Mouse (Mus musculus) hindbrain, postnatal 0 days (tissue): Measurements from ENCODE around the gene Mafg. TPM values are rescaled to one million over a fixed set of nuclear protein-coding genes. Genes with fewer than 3 reads are reported as not detected.
A peak's percentile ranks its signal among the peaks of the same experiment; 100 is the strongest.

Source experiments
- ATAC-seq: fragments of 200-750 bp; cut with Nextera tagmentation; 2 replicates; pipeline ENCODE4 v1.8.0; 2017; ENCODE audit warnings: mild to moderate bottlenecking, moderate TSS enrichment, moderate library complexity
- DNase-seq: peaks from one replicate; pipeline ENCODE4 v3.0.0-alpha.2; 2015; ENCODE audit warnings: low spot score
- H3K27ac ChIP-seq: fragments of 300-500 bp; sonication (generic); 2 replicates; pipeline ENCODE4 v1.5.1; 2014; ENCODE audit warnings: mild to moderate bottlenecking
- H3K27me3 ChIP-seq: fragments of 300-500 bp; sonication (generic); 2 replicates; pipeline ENCODE4 v1.6.1; 2014; ENCODE audit warnings: low read length, mixed read lengths; ENCODE audit not compliant: insufficient read depth
- H3K36me3 ChIP-seq: fragments of 300-500 bp; sonication (generic); 2 replicates; pipeline ENCODE4 v1.6.1; 2014; ENCODE audit warnings: low read length, mixed read lengths; ENCODE audit not compliant: insufficient read depth
- H3K4me1 ChIP-seq: fragments of 300-500 bp; sonication (generic); 2 replicates; pipeline ENCODE4 v1.6.1; 2014; ENCODE audit warnings: antibody characterized with exemption, low read length, mixed read lengths; ENCODE audit not compliant: insufficient read depth
- H3K4me2 ChIP-seq: fragments of 300-500 bp; sonication (generic); 2 replicates; pipeline ENCODE4 v1.6.1; 2014; ENCODE audit warnings: low read depth, mild to moderate bottlenecking, low read length, moderate library complexity, mixed read lengths
- H3K4me3 ChIP-seq: fragments of 300-500 bp; sonication (generic); 2 replicates; pipeline ENCODE4 v1.5.1; 2014; ENCODE audit warnings: low read length
- H3K9ac ChIP-seq: fragments of 300-500 bp; sonication (generic); replicated peaks from 2 replicates; pipeline ENCODE4 v1.6.1; 2014; ENCODE audit warnings: mild to moderate bottlenecking, low read length, moderate library complexity, mixed read lengths
- H3K9me3 ChIP-seq: fragments of 300-500 bp; sonication (generic); 2 replicates; pipeline ENCODE4 v1.6.1; 2016; ENCODE audit warnings: low read length, mixed read lengths
- CTCF ChIP-seq: IDR thresholded peaks from 2 replicates; pipeline ENCODE4 v1.5.1; 2016; ENCODE audit warnings: antibody characterized with exemption, control low read depth, low read depth
- WGBS: fragments of 180-500 bp; shearing (Covaris S2); extraction: QIAGEN DNeasy Blood & Tissue Kit; methylation state at CpG from one replicate; pipeline ENCODE4 v1.1.7; 2014; 5-methylcytosine and 5-hydroxymethylcytosine counted together
- polyA plus RNA-seq: library from polyadenylated mRNA; unstranded; fragments of >200 nt; fragmentation: Nextera tagmentation; extraction: Ambion mirVana; gene quantifications from 2 replicates; pipeline ENCODE4 v1.2.1, GENCODE M21; 2015
- total RNA-seq: library from RNA; depleted of rRNA; stranded (reverse); fragments of >200 nt; gene quantifications from 2 replicates; pipeline ENCODE4 v1.2.3, GENCODE M21; 2014

Mafg gene
- total and polyA plus RNA-seq, 2 experiments from 2014 or later, result 38.9 to 39.3 TPM

DNA sequence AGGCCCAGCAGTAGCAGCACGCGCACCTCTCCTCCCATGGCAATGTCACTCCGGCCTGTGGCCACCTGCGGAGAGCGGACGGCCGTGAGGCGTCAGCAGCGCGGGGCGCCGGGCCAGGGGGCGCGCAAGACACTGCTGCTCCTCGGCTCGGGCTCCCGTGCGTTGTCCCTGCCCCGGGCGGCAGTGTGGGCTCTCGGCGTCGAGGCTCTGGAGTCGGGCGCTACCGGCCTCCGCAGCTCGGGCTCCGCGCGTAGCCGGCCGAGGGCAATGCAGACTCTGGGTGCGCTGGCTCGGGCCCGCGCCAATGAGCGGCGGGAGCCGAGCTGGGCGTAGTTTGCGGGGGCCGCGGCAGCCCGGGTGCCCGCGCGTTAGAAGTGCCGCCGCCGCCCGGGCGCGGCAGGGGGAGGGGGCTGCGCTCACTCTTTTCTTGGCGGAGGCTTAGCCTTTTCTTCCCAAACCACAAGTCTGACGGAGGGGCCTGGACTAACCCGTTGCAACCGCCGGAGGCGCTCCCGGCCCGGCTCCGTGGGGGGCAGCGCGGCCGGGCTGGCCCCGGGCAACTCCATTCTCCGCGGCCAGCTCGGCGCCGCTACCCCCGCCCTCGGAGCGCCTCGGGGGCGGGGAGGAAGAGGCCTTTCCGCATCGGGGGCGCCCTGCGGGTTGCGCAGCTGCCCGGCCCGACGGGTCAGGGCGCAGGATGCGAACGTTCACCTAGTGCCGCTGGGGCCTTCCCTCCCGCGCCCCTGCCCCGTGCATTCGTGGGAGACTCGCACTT, 27.1 kb upstream of the Mafg start:
- H3K27ac ChIP-seq, result no peak overlapping the region
- ATAC-seq, result peak; percentile 76; the same call in 1 of the 2 replicates

DNA sequence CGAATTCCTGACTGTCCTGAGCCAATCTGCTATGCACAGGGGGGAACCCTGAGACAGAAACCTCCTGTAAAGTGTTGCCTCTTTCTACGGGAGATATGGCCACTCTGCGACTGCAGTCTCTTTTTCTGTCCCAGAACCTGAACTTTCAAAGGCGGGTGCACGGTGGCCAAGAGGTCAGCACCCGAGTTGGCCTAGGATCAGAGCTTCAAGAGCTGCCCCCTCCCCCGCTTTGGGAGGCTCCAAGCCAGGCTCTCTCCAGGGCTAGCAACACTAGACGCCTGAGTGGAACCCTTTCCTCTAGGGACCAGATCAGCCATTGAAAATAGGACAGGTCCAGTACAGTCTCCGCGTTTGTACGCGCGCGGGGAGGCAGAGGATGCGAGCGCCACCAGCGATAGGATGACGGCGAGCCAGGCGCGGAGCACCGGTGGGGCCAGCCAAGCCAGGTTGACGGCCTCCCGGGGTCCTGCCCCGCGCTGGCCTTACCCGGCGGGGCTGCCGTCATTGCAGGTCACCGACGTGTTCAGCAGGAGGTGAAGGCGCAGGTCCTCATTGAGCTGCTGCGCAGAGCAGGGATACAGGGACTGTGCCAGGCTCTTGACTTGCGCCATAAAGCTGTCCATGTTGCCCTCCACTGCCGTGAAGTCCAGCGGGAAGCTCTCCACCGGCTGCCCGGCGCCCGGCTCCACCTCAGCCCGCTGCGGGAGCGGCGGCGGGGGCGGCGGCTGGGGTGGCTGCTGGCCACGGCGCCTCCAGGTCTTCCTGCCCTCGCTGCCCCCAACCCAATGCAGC, 26.3 kb upstream of the Mafg start:
- 2% methylated on average over 50 of the region's 50 CpGs for WGBS
- H3K9ac ChIP-seq, result no peak overlapping the region; the same call in 1 of the 2 replicates
- DNase-seq, result no peak

More for the DNA sequence above, 27.1 kb upstream of the Mafg start:
- Histone ChIP-seq H3K36me3 (no peaks in the 10 kb centered on the region), H3K27me3 (peaks cover 68% of the 10 kb centered on the region), H3K9ac (no peak overlapping the region; the same call in 1 of the 2 replicates), H3K4me3 (peak overlapping the region; percentile 32), H3K9me3 (no peaks in the 10 kb centered on the region), H3K4me1 (no peaks in the 10 kb centered on the region), H3K4me2 (peak overlapping the region; percentile 55)
- WGBS, result 2% methylated on average over 82 of the region's 95 CpGs
- TF ChIP-seq CTCF, result peak; percentile 10; the same call in 1 of the 2 replicates
- DNase-seq, result peak; percentile 66

DNA sequence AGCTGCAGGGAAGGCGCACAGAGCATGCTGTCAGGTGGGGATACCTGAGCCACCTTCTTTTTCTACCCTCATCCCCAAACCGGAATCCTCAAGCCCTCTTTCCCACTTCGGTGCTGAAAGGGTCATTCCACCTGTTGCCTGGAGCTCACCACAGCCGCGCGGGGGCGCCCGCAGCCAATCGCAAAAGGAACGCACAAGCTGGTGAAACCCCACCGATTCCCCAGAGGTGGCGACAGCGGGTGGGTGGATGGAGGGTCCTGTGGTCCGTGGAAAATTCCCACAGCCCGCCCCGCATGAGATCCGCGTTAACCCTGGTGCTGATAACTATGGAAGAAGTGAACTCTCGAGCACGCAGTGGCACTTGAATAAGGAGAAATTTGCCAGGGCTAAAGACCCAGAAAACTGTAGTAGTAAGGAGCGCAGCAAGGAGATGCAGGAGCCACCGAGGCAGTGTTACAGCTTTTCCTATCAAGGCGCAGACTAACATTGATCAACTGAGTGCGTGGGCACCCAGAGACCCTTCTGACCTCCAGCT, 25.5 kb upstream of the Mafg start:
- no peak for ATAC-seq
- WGBS, result 2% methylated on average over 24 of the region's 24 CpGs

More for the DNA sequence above, 26.3 kb upstream of the Mafg start:
- Histone ChIP-seq H3K27me3 (peaks cover 68% of the 10 kb centered on the region), H3K27ac (no peak overlapping the region), H3K36me3 (no peaks in the 10 kb centered on the region), H3K4me1 (no peaks in the 10 kb centered on the region), H3K9me3 (no peaks in the 10 kb centered on the region), H3K4me2 (peak overlapping the region; percentile 55), H3K4me3 (peak overlapping the region; percentile 32)
- ATAC-seq, result no peak
- TF ChIP-seq CTCF, result no peak

DNA sequence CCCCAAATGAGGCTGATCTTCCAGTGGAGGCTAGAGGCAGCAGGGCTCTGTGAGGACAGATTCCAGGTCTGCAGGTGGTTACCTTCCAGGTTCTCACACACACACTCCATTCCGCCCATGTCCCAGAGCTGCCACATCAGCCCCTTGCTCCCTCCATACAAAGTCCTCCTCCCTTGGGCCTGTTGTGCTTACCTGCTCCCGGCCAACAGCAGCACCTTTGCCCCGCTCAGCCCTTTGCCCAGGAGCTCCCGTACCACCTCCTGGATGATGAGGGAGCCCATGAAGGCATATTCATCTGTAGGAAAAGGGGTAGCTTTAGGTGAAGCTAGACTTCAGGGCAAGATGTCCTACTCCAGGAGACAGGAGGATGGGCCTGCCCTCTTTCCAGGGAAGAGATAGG, 23.9 kb upstream of the Mafg start:
- no peak overlapping the region for H3K27ac ChIP-seq
- no peak overlapping the region for H3K9ac ChIP-seq
- no peaks in the 10 kb centered on the region for H3K36me3 ChIP-seq
- DNase-seq (no peak), ATAC-seq (no peak)
- no peak overlapping the region for H3K4me3 ChIP-seq
- no peaks in the 10 kb centered on the region for H3K9me3 ChIP-seq
- peaks cover 56% of the 10 kb centered on the region for H3K27me3 ChIP-seq
- WGBS, result 92% methylated on average over 4 of the region's 4 CpGs
- no peaks in the 10 kb centered on the region for H3K4me1 ChIP-seq
- no peak overlapping the region for H3K4me2 ChIP-seq
- TF ChIP-seq CTCF, result no peak

More for the DNA sequence above, 25.5 kb upstream of the Mafg start:
- Histone ChIP-seq H3K27me3 (peaks cover 68% of the 10 kb centered on the region), H3K4me1 (no peaks in the 10 kb centered on the region), H3K27ac (no peak overlapping the region), H3K4me2 (0 out of 2 replicates have a peak overlapping the region, but pooled peaks have one; percentile 2), H3K9me3 (no peaks in the 10 kb centered on the region), H3K4me3 (peak overlapping the region; percentile 32), H3K36me3 (no peaks in the 10 kb centered on the region), H3K9ac (no peak overlapping the region)
- TF ChIP-seq CTCF, result peak; percentile 81
- peak; percentile 80 for DNase-seq

DNA sequence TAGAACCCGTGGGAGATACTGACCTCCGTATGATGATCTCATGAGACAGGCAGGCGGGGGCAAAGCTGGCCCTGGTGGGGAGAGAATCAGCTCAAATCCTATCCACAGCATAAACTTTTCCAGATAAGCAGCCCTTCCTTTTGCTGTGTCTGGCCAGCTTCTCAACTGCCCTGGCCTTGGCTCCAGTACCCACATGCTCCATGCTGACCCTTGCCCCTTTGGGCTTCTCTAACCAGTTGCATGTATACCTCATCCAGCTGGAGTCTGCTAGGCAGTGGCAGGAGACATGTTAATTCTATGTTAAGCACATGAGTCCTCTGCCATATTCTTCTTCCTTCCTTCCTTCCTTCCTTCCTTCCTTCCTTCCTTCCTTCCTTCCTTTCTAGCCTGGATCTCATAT, 21.3 kb upstream of the Mafg start:
- Histone ChIP-seq H3K36me3 (no peaks in the 10 kb centered on the region), H3K4me3 (no peak overlapping the region), H3K27ac (no peak overlapping the region), H3K4me1 (no peaks in the 10 kb centered on the region), H3K9me3 (no peaks in the 10 kb centered on the region), H3K27me3 (peaks cover 31% of the 10 kb centered on the region), H3K9ac (no peak overlapping the region), H3K4me2 (no peak overlapping the region)
- ATAC-seq (no peak), DNase-seq (no peak)
- WGBS, result 77% methylated on average over 3 of the region's 3 CpGs
- no peak for TF ChIP-seq CTCF

DNA sequence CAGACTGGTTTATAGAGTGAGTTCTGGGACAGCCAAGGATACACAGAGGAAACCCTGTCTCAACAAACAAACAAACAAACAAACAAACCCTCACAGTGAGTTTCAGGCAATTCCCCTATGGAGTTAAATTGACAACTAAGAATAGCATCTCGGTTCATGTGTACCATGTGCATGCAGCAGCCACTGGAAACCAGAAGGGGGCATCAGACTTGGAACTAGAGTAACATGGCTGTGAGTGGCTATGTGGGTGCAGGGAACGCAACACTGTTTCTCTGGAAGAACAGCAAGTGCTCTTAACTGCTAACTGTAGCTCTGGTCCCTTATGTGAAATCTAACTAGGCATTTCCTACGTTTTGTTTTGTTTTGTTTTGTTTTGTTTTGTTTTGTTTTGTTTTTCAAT, 18.5 kb upstream of the Mafg start:
- Histone ChIP-seq H3K36me3 (no peaks in the 10 kb centered on the region), H3K4me2 (no peak overlapping the region), H3K27ac (no peak overlapping the region), H3K9me3 (no peaks in the 10 kb centered on the region), H3K27me3 (peaks cover 4% of the 10 kb centered on the region; the same call in 1 of the 2 replicates), H3K4me3 (no peak overlapping the region), H3K4me1 (0 out of 2 replicates have a peak, but pooled peaks cover 6% of the 10 kb centered on the region), H3K9ac (no peak overlapping the region)
- TF ChIP-seq CTCF, result peak; percentile 40
- DNase-seq, result no peak
- WGBS, result 73% methylated on average over 3 of the region's 3 CpGs
- no peak for ATAC-seq
